Mouse (Mus musculus) adrenal gland, adult 8-10 months (tissue): Measurements from ENCODE around the gene Vmn2r61. TPM values are rescaled to one million over a fixed set of nuclear protein-coding genes. Genes with fewer than 3 reads are reported as not detected.

Experiments
- DNase-seq: peaks from one replicate; pipeline ENCODE4 v3.0.0; 2022
- total RNA-seq, 4 experiments: library from RNA; stranded (reverse); gene quantifications; 2 replicates each; pipeline ENCODE4 v1.2.4; 2022

Vmn2r61 gene
- not detected for total RNA-seq

GRCm38 (mm10) chr7:42259753-42260152 is at the start of gene Vmn2r61:
Gene Vmn2r61 (plus strand): TSS chr7:42260053.
- no peak for DNase-seq

Other genes starting within 250 kb of the Vmn2r61 start
- under 1 TPM in 1 of 4 experiments, not detected in 3; 0.03 TPM for gene Vmn2r59, start 201.0 kb upstream of the Vmn2r61 start, total RNA-seq
- under 1 TPM in 3 of 4 experiments, not detected in 1; 0.03 to 0.09 (median 0.03) TPM for gene Vmn2r60, start 152.3 kb upstream of the Vmn2r61 start, total RNA-seq
- not detected for gene 4933421I07Rik, start 188.1 kb downstream of the Vmn2r61 start, total RNA-seq
- 10 to 100 TPM; 14.7 to 28.4 (median 20.0) TPM for gene Zfp141, start 245.7 kb downstream of the Vmn2r61 start, total RNA-seq